Mouse (Mus musculus): ENCODE measurements around the gene Arl16. TPM values are rescaled to one million over a fixed set of nuclear protein-coding genes. Genes with fewer than 3 reads are reported as not detected.
A peak's percentile ranks its signal among the peaks of the same experiment; 100 is the strongest.

Gene Arl16
- polyA plus RNA-seq, 1 experiment, result 10.7 TPM

GRCm38 (mm10) chr11:120458847-120459597, 8.4 kb downstream of the Arl16 start:
- Histone ChIP-seq H3K9ac (ENCODE audit: low read depth, poor library complexity, severe bottlenecking) (peak overlapping the region; percentile 76), H3K4me1 (ENCODE audit: control insufficient read depth, insufficient read depth, low read length) (no peaks in the 10 kb centered on the region), H3K36me3 (ENCODE audit: control insufficient read depth, insufficient read depth, low read length, poor library complexity, severe bottlenecking) (peaks cover 2% of the 10 kb centered on the region; the same call in 1 of the 2 replicates), H3K27ac (ENCODE audit: insufficient read depth, low read length) (no peak overlapping the region), H3K4me3 (ENCODE audit: low read depth, low read length) (peak overlapping the region; percentile 97), H3K9me3 (replicated peaks; ENCODE audit: control insufficient read depth, insufficient read depth, low read length, poor library complexity, severe bottlenecking) (no peaks in the 10 kb centered on the region), H3K27me3 (ENCODE audit: control insufficient read depth, insufficient read depth, low read length, poor library complexity, severe bottlenecking) (no peaks in the 10 kb centered on the region)
- TF ChIP-seq EP300 (IDR thresholded peaks at IDR 0.05; ENCODE audit: insufficient read depth, low read depth, low read length) (no peak), POLR2A (IDR thresholded peaks at IDR 0.05; ENCODE audit: insufficient read depth, low read length) (no peak), CTCF (IDR thresholded peaks at IDR 0.05; ENCODE audit: low read depth, low read length) (peak; percentile 33)

GRCm38 (mm10) chr11:120457772-120458751, 9.3 kb downstream of the Arl16 start, which contains the start of the genes Oxld1 and Ccdc137:
TSS of gene Oxld1 (minus strand) at chr11:120458068.
TSS of gene Ccdc137 (plus strand) at chr11:120458115.
- Histone ChIP-seq H3K36me3 (ENCODE audit: control insufficient read depth, insufficient read depth, low read length, poor library complexity, severe bottlenecking) (peaks cover 2% of the 10 kb centered on the region; the same call in 1 of the 2 replicates), H3K4me1 (ENCODE audit: control insufficient read depth, insufficient read depth, low read length) (no peaks in the 10 kb centered on the region), H3K27ac (ENCODE audit: insufficient read depth, low read length) (no peak within 1 kb of the TSS), H3K9me3 (replicated peaks; ENCODE audit: control insufficient read depth, insufficient read depth, low read length, poor library complexity, severe bottlenecking) (no peaks in the 10 kb centered on the region), H3K9ac (ENCODE audit: low read depth, poor library complexity, severe bottlenecking) (peak within 1 kb of the TSS; percentile 76), H3K4me3 (ENCODE audit: low read depth, low read length) (peak within 1 kb of the TSS; percentile 97), H3K27me3 (ENCODE audit: control insufficient read depth, insufficient read depth, low read length, poor library complexity, severe bottlenecking) (no peaks in the 10 kb centered on the region)
- no peak for TF ChIP-seq CTCF (IDR thresholded peaks at IDR 0.05; ENCODE audit: low read depth, low read length)
- 0 out of 2 replicates have a peak, but pooled peaks have one; percentile 5 for TF ChIP-seq EP300 (IDR thresholded peaks at IDR 0.05; ENCODE audit: insufficient read depth, low read depth, low read length)

- H3K27ac ChIP-seq (ENCODE audit: insufficient read depth, low read length), result no peak overlapping the region
- 0 out of 2 replicates have a peak, but pooled peaks cover 2% of the 10 kb centered on the region for H3K36me3 ChIP-seq (ENCODE audit: control insufficient read depth, insufficient read depth, low read length, poor library complexity, severe bottlenecking)
- no peak for TF ChIP-seq CTCF (IDR thresholded peaks at IDR 0.05; ENCODE audit: low read depth, low read length)
- no peak for TF ChIP-seq POLR2A (IDR thresholded peaks at IDR 0.05; ENCODE audit: insufficient read depth, low read length)
- TF ChIP-seq EP300 (IDR thresholded peaks at IDR 0.05; ENCODE audit: insufficient read depth, low read depth, low read length), result no peak
These were observed 10.0 kb downstream of the Arl16 start for GRCm38 (mm10) chr11:120457370-120457769.

DNA sequence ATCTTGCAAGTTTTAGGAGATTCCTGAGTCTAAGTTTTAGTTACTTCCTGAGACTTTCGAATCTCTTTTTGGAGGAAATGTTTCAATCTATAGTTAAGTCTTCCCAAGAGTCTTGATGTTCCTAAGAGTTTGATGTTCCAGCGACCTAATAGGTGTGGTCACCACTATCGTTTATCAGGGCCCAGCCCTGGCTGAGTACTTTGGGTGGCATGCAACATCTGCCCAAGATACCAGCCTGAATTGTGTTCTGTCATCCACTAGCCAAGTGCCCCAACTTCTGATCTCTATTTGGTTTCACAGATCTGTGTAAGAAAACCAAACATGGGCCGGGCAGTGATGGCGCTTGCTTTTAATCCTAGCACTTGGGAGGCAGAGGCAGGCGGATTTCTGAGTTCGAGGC, 12.0 kb downstream of the Arl16 start:
- H3K9me3 ChIP-seq (replicated peaks; ENCODE audit: control insufficient read depth, insufficient read depth, low read length, poor library complexity, severe bottlenecking), result no peaks in the 10 kb centered on the region
- no peaks in the 10 kb centered on the region for H3K36me3 ChIP-seq (ENCODE audit: control insufficient read depth, insufficient read depth, low read length, poor library complexity, severe bottlenecking)
- TF ChIP-seq CTCF (IDR thresholded peaks at IDR 0.05; ENCODE audit: low read depth, low read length) (no peak), EP300 (IDR thresholded peaks at IDR 0.05; ENCODE audit: insufficient read depth, low read depth, low read length) (no peak), POLR2A (IDR thresholded peaks at IDR 0.05; ENCODE audit: insufficient read depth, low read length) (no peak)
- no peak overlapping the region for H3K4me3 ChIP-seq (ENCODE audit: low read depth, low read length)
- no peaks in the 10 kb centered on the region for H3K27me3 ChIP-seq (ENCODE audit: control insufficient read depth, insufficient read depth, low read length, poor library complexity, severe bottlenecking)
- no peaks in the 10 kb centered on the region for H3K4me1 ChIP-seq (ENCODE audit: control insufficient read depth, insufficient read depth, low read length)
- no peak overlapping the region for H3K9ac ChIP-seq (ENCODE audit: low read depth, poor library complexity, severe bottlenecking)
- H3K27ac ChIP-seq (ENCODE audit: insufficient read depth, low read length), result no peak overlapping the region

More at GRCm38 (mm10) chr11:120457370-120457769, 10.0 kb downstream of the Arl16 start:
- no peaks in the 10 kb centered on the region for H3K27me3 ChIP-seq (ENCODE audit: control insufficient read depth, insufficient read depth, low read length, poor library complexity, severe bottlenecking)
- H3K4me1 ChIP-seq (ENCODE audit: control insufficient read depth, insufficient read depth, low read length), result no peaks in the 10 kb centered on the region
- peak overlapping the region; percentile 97 for H3K4me3 ChIP-seq (ENCODE audit: low read depth, low read length)
- H3K9ac ChIP-seq (ENCODE audit: low read depth, poor library complexity, severe bottlenecking), result peak overlapping the region; percentile 76
- no peaks in the 10 kb centered on the region for H3K9me3 ChIP-seq (replicated peaks; ENCODE audit: control insufficient read depth, insufficient read depth, low read length, poor library complexity, severe bottlenecking)

- H3K4me1 ChIP-seq (ENCODE audit: control insufficient read depth, insufficient read depth, low read length), result no peaks in the 10 kb centered on the region
- no peak overlapping the region for H3K4me3 ChIP-seq (ENCODE audit: low read depth, low read length)
- TF ChIP-seq POLR2A (IDR thresholded peaks at IDR 0.05; ENCODE audit: insufficient read depth, low read length), result no peak
- TF ChIP-seq EP300 (IDR thresholded peaks at IDR 0.05; ENCODE audit: insufficient read depth, low read depth, low read length), result no peak
- TF ChIP-seq CTCF (IDR thresholded peaks at IDR 0.05; ENCODE audit: low read depth, low read length), result no peak
- H3K36me3 ChIP-seq (ENCODE audit: control insufficient read depth, insufficient read depth, low read length, poor library complexity, severe bottlenecking), result no peaks in the 10 kb centered on the region
- no peak overlapping the region for H3K9ac ChIP-seq (ENCODE audit: low read depth, poor library complexity, severe bottlenecking)
- H3K27me3 ChIP-seq (ENCODE audit: control insufficient read depth, insufficient read depth, low read length, poor library complexity, severe bottlenecking), result no peaks in the 10 kb centered on the region
- H3K27ac ChIP-seq (ENCODE audit: insufficient read depth, low read length), result no peak overlapping the region
- H3K9me3 ChIP-seq (replicated peaks; ENCODE audit: control insufficient read depth, insufficient read depth, low read length, poor library complexity, severe bottlenecking), result no peaks in the 10 kb centered on the region
These were observed 12.4 kb downstream of the Arl16 start for GRCm38 (mm10) chr11:120454965-120455364.
